Mouse (Mus musculus) layer of hippocampus, adult 2 months (tissue): Measurements from ENCODE around the gene Nr2e1. TPM values are rescaled to one million over a fixed set of nuclear protein-coding genes. Genes with fewer than 3 reads are reported as not detected.

Source experiments
- DNase-seq, 2 experiments: peaks; one replicate each; pipeline ENCODE4 v3.0.0; 2022; ENCODE audit warnings: low spot score in 2 of 2
- H3K27ac ChIP-seq: fragments of 200-600 bp; 2 replicates; pipeline ENCODE4 v1.8.1; 2022
- H3K4me3 ChIP-seq: fragments of 200-600 bp; 2 replicates; pipeline ENCODE4 v1.8.1; 2022; ENCODE audit warnings: mild to moderate bottlenecking
- CTCF ChIP-seq: fragments of 200-600 bp; conservative IDR thresholded peaks from 2 replicates; pipeline ENCODE4 v1.8.1; 2022; ENCODE audit warnings: antibody characterized with exemption, mild to moderate bottlenecking, moderate library complexity
- total RNA-seq, 2 experiments: library from RNA; stranded (reverse); gene quantifications; 2 replicates each; pipeline ENCODE4 v1.2.3; 2021

The Nr2e1 gene
- total RNA-seq, 2 experiments from 2014 or later = 13.7 to 15.2 TPM

DNA sequence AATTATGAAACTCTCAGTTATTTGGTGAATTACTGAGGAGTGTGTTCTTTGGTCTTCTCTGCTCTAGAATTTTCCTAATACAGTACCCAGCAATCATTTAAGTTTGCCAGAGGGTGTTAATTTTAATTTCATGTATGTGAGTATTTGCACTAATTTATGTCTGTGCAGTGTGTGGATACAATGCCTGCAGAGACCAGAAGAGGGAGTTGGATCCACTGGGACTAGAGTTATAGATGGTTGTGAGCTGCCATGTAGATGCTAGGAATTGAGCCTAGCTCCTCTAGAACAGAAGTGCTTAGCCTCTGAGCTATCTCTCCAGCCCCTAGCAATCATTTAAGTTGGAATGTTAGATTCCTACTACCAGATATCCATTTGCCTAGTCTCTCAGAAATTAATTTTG, 69.3 kb downstream of the Nr2e1 start:
- Histone ChIP-seq H3K27ac (no peak overlapping the region), H3K4me3 (no peak overlapping the region)
- no peak for DNase-seq
- TF ChIP-seq CTCF = peak; percentile 48

Other genes with a start within 250 kb of the Nr2e1 start
- gene Afg1l, start 105.1 kb downstream of the Nr2e1 start, total RNA-seq = 10 to 100 TPM; 12.6 to 15.3 TPM
- gene Snx3, start 81.6 kb downstream of the Nr2e1 start, total RNA-seq = 100 to 1,000 TPM; 188 to 197 TPM
- gene Ostm1, start 190 bp upstream of the Nr2e1 start, total RNA-seq = 10 to 100 TPM; 53.0 to 54.7 TPM
- gene Sec63, start 177.9 kb upstream of the Nr2e1 start, total RNA-seq = 10 to 100 TPM; 51.1 to 55.6 TPM